Mouse (Mus musculus) CH12.LX (cell line): Measurements from ENCODE around the gene Mettl23.

ENCODE experiments used
- CTCF ChIP-seq, 2 experiments: IDR thresholded peaks in 1 of 2; conservative IDR thresholded peaks in 1 of 2; 2 replicates each; pipeline ENCODE4 v1.5.1; 2011 to 2012; ENCODE audit warnings: low read depth in 2 of 2, low read length in 2 of 2, improper control_type of control experiment in 1 of 2, inconsistent platforms in 1 of 2, mild to moderate bottlenecking in 1 of 2, moderate library complexity in 1 of 2
- EP300 ChIP-seq: IDR thresholded peaks from 2 replicates; pipeline ENCODE4 v1.6.1; 2011; ENCODE audit warnings: low read length, improper control_type of control experiment
- MAFK ChIP-seq: IDR thresholded peaks from 2 replicates; pipeline ENCODE4 v1.6.1; 2011; ENCODE audit warnings: low read length, improper control_type of control experiment; ENCODE audit not compliant: insufficient replicate concordance
- UBTF ChIP-seq: IDR thresholded peaks from 2 replicates; pipeline ENCODE4 v1.6.1; 2012; ENCODE audit warnings: low read depth, mild to moderate bottlenecking, inconsistent platforms, low read length, improper control_type of control experiment, moderate library complexity
- ZKSCAN1 ChIP-seq: IDR thresholded peaks from 2 replicates; pipeline ENCODE4 v1.6.1; 2012; ENCODE audit warnings: low read depth, inconsistent platforms, low read length, improper control_type of control experiment, borderline replicate concordance

DNA sequence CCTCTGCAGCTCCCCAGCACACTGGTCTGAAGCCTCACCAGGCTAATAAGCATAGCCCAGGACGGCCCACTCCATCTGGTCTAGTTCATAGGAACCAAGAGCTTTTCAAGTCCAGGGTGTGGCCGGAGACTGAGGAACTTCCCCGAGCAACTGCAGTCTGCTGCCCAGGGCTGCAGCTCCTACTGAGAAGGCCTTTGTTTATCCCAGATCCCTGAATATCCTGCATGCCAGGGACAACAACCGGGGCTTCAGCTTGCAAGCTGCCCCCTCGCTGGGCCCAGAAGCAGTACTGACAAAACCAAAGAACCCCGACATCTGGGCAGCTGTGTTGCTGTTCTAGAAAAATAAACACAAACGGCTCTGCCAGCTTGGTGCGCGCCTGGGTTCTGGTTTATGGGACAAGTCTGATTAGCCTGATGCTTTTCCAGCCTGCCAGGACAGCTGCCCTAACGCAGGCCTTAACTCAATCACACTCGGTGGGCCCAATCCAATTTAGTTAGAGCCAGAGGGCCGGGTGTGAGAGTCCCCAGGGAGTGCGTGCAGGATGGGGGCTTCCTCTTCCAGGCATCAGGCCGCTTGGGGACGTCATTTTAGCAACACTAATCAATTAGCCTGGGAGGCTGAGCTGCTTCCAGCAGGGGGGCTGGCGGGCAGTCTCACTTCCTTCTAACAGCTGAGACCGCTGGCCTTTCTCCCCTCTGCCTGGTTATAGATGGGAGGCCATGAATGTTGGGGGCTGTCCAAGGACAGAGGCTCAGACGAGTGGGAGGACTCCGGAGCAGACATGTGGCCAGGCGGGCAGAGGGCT is 28.8 kb upstream of the Mettl23 start:
- TF ChIP-seq EP300 (no peak), UBTF (no peak), MAFK (no peak), ZKSCAN1 (no peak), CTCF (conservative IDR thresholded peaks at IDR 0.05 in 1 of 2, IDR thresholded peaks at IDR 0.05 in 1 of 2; ENCODE audit: low read depth in 2 of 2, low read length in 2 of 2) (peak in 1 of 2 experiments; percentile 21; a peak in 2 of 4 replicates)
